Mouse (Mus musculus) cerebellum, adult 18-20 months (tissue): ENCODE measurements around the gene Sept10.
"Not testable (repeated sequence)": the region's sequence is repeated elsewhere in the genome, so short reads cannot be mapped to it uniquely, and the experiment has no call there.

Source experiments
- DNase-seq, 2 experiments: peaks; one replicate each; pipeline ENCODE4 v3.0.0; 2021

Gene Sept10

DNA sequence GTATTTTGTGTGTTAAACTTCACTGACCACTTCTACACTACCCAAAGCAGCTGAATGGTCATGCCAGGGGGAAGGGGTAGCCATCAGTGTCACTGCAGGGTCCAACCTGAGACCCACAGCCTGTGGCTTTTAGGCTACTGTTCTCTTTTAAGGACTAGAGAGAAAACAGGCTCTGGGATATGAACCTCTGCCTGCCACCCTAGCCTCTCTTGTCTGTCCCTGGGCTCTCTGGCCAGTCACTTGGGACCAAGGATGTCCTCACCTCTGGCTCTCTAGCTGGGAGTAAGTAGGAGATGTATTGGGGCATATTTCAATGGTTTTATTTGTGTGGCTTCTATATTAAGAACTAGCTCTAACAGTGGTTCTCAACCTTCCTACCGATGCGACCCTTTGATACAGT lies 101.8 kb downstream of the Sept10 start:
- no peak for DNase-seq

DNA sequence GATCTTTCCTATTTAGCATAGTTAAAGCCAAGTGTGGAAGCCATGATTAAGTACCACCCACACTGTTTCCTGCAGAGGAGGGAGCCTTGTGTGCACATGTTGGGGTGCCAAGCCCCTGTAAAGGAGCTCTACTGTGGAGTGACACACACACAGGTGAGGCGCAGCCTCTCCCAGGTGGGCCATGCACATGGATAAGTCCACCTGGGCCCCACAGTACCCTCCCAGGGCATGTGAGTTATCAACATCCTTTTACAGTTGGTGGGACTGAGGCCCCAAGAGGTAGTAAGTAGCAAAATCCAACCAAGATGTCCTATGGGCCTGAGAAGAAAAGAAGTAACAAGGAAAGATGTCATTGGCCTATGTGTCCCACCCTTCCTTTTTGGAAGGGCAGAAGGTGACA lies 102.6 kb downstream of the Sept10 start:
- no peak for DNase-seq

DNA sequence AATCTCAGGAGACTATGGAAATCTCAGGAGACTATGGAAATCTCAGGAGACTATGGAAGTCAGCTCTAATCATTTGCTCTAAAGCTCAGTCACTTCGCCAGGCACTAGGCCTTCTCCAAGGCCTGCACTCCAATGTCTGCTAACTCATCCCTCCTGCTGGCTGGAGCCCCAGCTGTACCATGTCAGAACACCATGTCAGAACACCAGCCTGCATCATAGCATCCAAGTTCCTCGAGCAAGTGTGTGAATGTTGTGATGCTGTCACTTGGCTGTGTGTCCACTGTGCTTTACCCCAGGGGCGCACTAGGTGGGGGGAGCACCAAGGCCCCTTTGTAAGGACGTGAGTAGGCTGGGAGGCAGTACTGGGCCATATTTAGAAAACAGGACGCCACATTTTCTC lies 104.1 kb downstream of the Sept10 start:
- no peak for DNase-seq

DNA sequence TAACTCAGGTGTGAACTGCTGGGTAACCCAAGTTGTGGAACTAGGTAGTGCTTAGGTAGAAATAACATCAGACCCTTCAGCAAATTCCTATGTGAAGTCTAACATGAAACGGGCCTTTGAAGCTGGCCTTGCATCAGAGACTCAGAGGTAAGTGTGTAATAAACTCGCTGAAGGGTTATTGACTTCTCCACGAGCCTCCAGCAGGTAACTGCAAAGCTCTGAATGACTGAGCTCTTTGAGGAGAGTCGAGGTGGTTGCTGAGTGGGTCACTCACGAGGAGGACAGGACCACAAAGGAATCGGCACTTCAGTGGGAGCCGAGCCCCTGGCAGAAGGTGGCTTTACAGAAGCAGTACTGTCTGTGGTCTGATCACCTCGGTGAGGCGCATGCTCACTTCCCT lies 105.3 kb downstream of the Sept10 start:
- DNase-seq, result no peak

DNA sequence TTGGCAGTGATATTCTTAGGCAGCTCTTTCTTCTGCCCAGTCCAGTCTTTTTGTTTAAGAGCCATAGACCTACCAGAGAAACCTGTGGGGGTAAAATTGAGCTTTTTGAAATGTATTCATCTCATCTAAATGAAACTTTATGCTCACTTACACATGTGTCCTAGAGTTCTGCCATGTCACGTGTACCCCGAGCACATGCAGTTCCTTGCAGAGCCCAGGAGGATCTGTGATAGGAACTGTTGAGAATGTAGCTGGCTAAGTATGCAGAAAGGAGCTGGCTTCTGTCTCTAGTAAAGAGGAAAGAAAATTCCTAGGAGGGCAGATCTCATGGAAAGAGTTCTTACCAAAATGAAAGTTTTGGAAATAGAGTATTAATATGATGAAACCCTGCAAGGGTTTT lies 106.0 kb downstream of the Sept10 start:
- no peak for DNase-seq

DNA sequence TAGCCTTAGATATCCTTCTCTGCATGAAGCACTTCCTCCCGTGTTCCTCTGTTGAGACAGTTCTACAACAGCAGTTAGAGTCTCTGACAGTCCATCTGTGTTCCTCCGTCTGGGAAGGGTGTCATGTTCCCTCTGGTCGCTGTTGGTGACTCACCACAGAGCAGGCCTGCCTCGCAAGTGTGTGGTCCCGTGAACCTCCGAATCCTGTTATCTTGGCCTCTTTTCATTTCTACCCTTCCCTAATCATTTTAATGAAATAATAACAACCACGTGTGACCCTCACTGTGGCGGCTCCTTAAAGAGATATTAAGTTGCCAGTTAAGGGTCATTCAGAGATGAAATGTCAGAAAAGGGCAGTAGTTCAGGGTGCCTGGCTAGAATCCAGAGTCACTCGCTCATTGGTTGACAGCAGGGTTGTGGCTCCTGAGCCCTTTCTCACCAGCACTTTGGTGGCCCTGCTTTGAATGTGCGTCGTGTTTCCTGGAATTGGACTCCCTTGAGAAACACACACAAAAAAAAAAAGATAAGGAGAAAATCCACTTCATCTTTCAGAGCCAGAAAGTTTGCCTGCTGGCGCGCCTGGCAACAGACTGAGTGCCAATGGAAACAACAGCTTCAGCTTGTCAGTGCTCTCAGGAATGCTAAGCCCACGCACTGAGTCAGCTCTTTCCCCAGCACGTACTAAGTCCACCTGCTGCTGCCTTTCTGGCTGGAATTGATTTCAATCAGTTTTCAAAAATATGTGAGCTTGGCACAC lies 106.9 kb downstream of the Sept10 start:
- no peak for DNase-seq

DNA sequence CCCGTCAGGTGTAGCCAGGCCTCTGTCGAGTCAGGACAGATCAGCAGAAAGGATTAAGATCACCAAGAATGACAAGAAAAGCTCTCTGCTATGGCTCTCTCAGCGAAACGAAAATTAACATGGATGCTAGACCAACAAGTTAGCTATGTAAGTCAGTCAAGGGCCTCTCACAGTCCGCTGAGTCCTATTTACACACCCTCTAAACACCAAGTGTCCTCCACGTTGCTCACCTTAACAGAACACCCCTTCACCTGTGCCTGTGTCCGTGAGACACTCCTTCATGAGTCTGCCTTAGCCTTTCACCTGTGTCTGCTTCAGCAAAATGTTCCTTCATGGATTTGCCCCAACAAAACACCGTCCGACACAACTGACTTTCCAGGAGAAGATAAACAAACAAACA lies 108.3 kb downstream of the Sept10 start:
- no peak for DNase-seq

DNA sequence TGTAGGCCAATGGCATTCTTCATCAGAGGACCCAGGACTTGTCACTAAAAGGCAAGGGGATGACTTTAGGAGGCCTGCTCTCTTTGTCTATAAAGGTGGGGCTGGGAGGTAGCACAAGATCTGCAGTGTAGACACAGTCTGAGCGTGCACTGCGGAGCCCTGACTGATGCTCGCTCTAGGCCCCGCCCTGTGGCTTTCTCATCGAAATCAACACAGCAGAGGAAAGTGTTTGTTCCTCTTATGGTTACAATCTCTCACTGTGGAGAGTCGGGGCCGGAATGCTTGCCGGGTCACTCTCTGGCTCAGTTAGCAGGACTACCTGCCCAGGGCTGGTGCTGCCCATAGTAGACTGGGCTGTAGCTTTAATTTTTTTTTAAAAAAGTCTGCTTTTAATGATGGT lies 108.9 kb downstream of the Sept10 start:
- no peak for DNase-seq

DNA sequence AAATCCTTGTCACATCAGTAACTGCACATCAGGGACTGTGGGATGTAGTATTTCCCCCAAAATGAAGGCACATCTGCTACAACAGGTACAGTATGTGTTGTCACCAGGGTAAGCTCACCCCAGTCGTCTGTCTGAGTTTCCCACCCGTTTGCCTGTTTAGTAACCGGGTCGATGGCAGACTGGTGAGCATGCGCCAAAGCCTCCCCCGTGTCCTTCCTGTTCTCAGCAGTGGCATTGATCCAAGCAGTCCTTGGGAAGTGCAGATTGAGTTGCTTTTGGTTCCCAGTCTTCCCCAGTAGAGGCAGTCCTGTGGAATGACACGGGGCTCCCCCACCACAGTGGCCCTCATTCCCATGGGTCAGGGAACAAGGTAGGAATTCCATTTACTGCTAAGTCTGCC lies 111.3 kb downstream of the Sept10 start:
- no peak for DNase-seq

DNA sequence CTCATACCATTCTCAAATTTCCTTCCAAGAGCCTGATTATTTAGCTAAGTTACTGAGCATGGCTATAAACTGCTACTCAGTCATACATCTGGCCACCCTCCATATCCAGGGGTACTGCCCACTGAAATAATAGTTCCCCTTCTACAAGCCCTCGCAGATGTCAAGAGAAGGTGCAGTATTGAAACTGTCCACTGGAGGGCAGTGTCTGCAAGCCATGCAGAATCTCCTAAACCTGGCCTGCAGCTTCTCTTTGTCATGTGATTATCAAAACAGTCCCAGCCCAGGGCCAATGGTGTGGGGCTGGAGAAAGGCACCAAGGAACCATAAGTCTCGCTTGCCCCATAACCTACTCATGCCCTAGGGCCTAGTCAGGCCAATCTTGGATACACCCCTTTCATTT lies 112.6 kb downstream of the Sept10 start:
- DNase-seq, result peak; percentile 33 to 49

DNA sequence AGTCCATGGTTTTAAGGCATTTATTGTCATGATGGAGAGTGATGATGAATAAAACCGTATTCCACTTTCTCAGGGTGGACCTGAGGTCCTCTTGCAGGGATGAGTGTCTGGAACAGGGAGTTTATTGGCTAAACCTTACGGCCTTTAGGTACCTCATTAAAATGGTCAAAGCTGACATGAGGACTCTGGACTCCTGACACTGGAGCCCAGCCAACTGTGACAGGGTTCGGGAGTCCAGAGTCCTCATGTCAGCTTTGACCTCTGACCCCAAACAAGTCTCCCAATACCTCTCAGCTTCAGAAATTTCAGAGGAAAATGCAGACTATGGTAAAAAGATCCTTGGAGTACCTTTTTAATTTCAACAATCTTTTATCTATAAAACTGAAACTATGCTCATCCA lies 115.0 kb downstream of the Sept10 start:
- no peak for DNase-seq

DNA sequence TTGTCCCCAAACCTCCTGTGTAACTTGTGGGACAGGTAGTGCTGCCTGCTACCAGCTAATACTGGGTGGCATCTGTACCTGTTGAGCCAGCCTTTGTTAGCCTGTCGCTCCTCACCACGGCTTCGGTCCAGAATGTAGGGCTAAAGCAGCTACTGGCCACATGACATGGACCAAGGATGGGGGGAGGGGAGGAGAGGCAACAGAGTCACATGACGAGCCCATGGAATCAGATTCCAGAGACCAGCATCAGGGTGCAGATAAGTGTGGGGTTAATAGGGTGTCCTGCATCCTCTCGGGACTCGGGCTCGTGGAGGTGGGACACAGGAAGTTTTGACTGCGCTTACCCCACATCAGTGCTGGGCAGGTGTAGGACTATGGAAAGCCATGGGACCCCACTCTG lies 115.8 kb downstream of the Sept10 start:
- DNase-seq, result no peak

DNA sequence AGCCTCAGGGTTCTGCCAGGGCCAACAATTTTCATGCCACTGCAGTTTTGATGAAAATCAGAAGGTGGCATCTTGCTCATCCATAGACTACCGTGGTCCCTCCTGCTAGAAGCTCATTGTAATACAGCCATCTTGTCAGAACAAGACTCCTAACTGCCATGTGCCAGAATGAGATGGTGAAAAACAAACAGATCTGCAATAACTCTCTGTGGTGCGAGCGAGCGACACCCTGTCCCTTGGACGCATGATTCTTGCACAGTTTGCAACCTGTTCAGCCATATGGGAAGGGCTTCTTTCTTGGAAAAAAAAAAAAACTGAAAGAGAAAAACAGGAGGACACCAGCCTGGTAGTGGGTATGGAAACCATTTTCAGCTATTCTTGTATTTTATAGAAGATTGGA lies 117.0 kb downstream of the Sept10 start:
- no peak for DNase-seq

DNA sequence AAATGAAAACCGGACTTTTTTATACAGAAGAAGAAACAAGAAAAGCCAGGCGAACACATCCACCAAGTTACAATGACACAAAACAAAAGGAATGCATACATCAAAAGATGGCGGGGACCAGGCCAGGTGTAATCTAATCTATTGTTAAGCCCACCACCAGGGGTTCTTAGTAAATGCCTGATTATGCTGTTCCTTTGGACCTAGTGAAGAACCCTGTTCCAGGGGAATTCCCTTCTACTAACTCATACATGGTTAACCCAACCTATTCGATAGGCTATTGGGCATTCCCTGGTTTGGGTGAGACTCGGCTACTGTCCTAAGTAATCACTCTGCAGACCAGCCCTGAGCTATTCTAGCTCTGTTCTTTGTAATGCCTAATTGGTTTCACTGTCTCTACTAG lies 118.6 kb downstream of the Sept10 start:
- not testable (repeated sequence) for DNase-seq

DNA sequence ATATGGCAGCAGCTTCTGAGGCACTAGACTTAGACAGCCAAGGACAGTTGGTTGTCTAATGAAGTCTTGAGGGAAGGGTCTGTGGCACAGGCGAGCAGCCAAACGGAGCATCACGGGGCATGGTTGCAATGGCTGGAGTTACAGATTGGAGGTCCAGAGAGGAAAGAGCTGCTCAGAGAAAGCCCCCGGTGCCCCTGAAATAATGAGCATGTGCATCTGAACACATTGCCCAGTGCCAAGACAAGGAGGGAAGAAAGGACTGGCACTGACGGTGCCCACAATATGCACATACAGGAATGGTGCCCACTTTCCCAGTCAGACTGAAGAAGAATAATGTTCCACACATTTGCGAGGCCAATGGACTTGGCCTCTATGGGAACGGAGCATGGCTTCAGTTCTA lies 129.7 kb downstream of the Sept10 start:
- no peak for DNase-seq
